Mouse (Mus musculus) megakaryocyte, embryonic 14.5 days (primary cell): ENCODE results near the gene Vps45.

Experiments
- FLI1 ChIP-seq: IDR thresholded peaks from 2 replicates; pipeline ENCODE4 v1.6.1; 2012; ENCODE audit warnings: low read length, inconsistent platforms, mixed read lengths
- GATA1 ChIP-seq: IDR thresholded peaks from 3 replicates; pipeline ENCODE4 v1.6.1; 2012; ENCODE audit warnings: mixed read lengths, low read length, inconsistent platforms, borderline replicate concordance

DNA sequence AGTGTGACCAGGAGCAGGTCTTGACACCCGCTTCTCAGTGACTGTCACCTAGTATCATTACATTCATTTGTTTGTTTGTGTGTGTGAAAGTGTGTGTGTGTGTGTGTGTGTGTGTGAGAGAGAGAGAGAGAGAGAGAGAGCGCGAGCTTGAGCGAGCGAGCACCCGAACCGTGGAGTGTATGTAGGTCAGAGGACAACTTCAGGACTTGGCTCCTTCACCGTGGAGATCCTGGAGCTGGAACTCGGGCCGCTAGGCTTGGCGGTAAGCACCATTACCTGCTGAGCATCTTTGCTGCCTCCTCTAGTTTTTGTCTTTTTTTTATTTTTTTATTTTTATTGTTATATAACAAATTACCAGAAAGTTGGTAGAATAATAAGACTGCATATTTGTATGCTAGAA is 28.5 kb downstream of the Vps45 start:
- no peak for TF ChIP-seq GATA1
- TF ChIP-seq FLI1: no peak
